Mouse (Mus musculus) G1E-ER4 (cell line): ENCODE data around the gene Mat2a. TPM values are rescaled to one million over a fixed set of nuclear protein-coding genes. Genes with fewer than 3 reads are reported as not detected.

Source experiments
- GATA1 ChIP-seq: IDR thresholded peaks from one replicate; pipeline ENCODE4 v1.8.0; 2012; ENCODE audit warnings: low read length, inconsistent platforms
- polyA plus RNA-seq: library from polyadenylated mRNA; stranded (reverse); fragments of >175 nt; gene quantifications from 2 replicates; pipeline ENCODE4 v1.2.3, GENCODE M21; 2012

The Mat2a gene
- polyA plus RNA-seq, 1 experiment: 29.5 TPM

GRCm38 (mm10) chr6:72429061-72429842 is 10.1 kb downstream of the Mat2a start:
- no peak for TF ChIP-seq GATA1

GRCm38 (mm10) chr6:72428036-72428435 is 11.3 kb downstream of the Mat2a start:
- no peak for TF ChIP-seq GATA1

GRCm38 (mm10) chr6:72425646-72426045 is 13.7 kb downstream of the Mat2a start:
- TF ChIP-seq GATA1: no peak

- TF ChIP-seq GATA1: no peak
Observed at GRCm38 (mm10) chr6:72420901-72421300, 18.5 kb downstream of the Mat2a start.

- TF ChIP-seq GATA1: no peak
Observed at GRCm38 (mm10) chr6:72419806-72420205, 19.6 kb downstream of the Mat2a start.

- TF ChIP-seq GATA1: no peak
Observed at GRCm38 (mm10) chr6:72418279-72418678, 21.1 kb downstream of the Mat2a start.

GRCm38 (mm10) chr6:72415964-72416772 is 23.2 kb downstream of the Mat2a start:
- no peak for TF ChIP-seq GATA1

GRCm38 (mm10) chr6:72415181-72415580 is 24.2 kb downstream of the Mat2a start:
- TF ChIP-seq GATA1: no peak

GRCm38 (mm10) chr6:72414076-72414756 is 25.1 kb downstream of the Mat2a start, which contains the start of gene Ggcx:
TSS of gene Ggcx (plus strand) at chr6:72414308.
- TF ChIP-seq GATA1: no peak

- no peak for TF ChIP-seq GATA1
Observed at GRCm38 (mm10) chr6:72410518-72410917, 28.8 kb downstream of the Mat2a start.

GRCm38 (mm10) chr6:72410003-72410402 is 29.4 kb downstream of the Mat2a start:
- no peak for TF ChIP-seq GATA1

- TF ChIP-seq GATA1: no peak
Observed at GRCm38 (mm10) chr6:72409567-72409966, 29.8 kb downstream of the Mat2a start.

- no peak for TF ChIP-seq GATA1
Observed at GRCm38 (mm10) chr6:72407119-72407518, 32.2 kb downstream of the Mat2a start.

- no peak for TF ChIP-seq GATA1
Observed at GRCm38 (mm10) chr6:72405356-72405755, 34.0 kb downstream of the Mat2a start.

- TF ChIP-seq GATA1: no peak
Observed at GRCm38 (mm10) chr6:72401875-72402274, 37.5 kb downstream of the Mat2a start.

GRCm38 (mm10) chr6:72399967-72400366 is 39.4 kb downstream of the Mat2a start:
- TF ChIP-seq GATA1: no peak
